Mouse (Mus musculus) forebrain, embryonic 14.5 days (tissue): ENCODE measurements around the gene Ctr9. TPM values are rescaled to one million over a fixed set of nuclear protein-coding genes. Genes with fewer than 3 reads are reported as not detected.

Experiments
- ATAC-seq: fragments of 200-750 bp; cut with Nextera tagmentation; 2 replicates; pipeline ENCODE4 v1.8.0; 2017; ENCODE audit warnings: mild to moderate bottlenecking, moderate library complexity
- DNase-seq: peaks from one replicate; pipeline ENCODE4 v3.0.0-alpha.2; 2015; ENCODE audit warnings: low spot score
- H3K27ac ChIP-seq: fragments of 300-500 bp; sonication (generic); 2 replicates; pipeline ENCODE4 v1.5.1; 2014; ENCODE audit warnings: low read depth, mild to moderate bottlenecking, control low read depth, low read length, moderate library complexity
- H3K27me3 ChIP-seq: fragments of 300-500 bp; sonication (generic); replicated peaks from 2 replicates; pipeline ENCODE4 v1.6.1; 2014; ENCODE audit warnings: low read length, control low read depth, mixed read lengths; ENCODE audit not compliant: control insufficient read depth, insufficient read depth
- H3K36me3 ChIP-seq: fragments of 300-500 bp; sonication (generic); 2 replicates; pipeline ENCODE4 v1.6.1; 2014; ENCODE audit warnings: low read length, control low read depth; ENCODE audit not compliant: control insufficient read depth, insufficient read depth
- H3K4me1 ChIP-seq: fragments of 300-500 bp; sonication (generic); 2 replicates; pipeline ENCODE4 v1.6.1; 2014; ENCODE audit warnings: antibody characterized with exemption, low read length, control low read depth; ENCODE audit not compliant: control insufficient read depth, insufficient read depth
- H3K4me2 ChIP-seq: fragments of 300-500 bp; sonication (generic); 2 replicates; pipeline ENCODE4 v1.6.1; 2014; ENCODE audit warnings: mild to moderate bottlenecking, control low read depth, low read length
- H3K4me3 ChIP-seq: fragments of 300-500 bp; sonication (generic); 2 replicates; pipeline ENCODE4 v1.5.1; 2014; ENCODE audit warnings: low read depth, low read length, control low read depth
- H3K9ac ChIP-seq: fragments of 300-500 bp; sonication (generic); 2 replicates; pipeline ENCODE4 v1.6.1; 2014; ENCODE audit warnings: mild to moderate bottlenecking, low read length, control low read depth, moderate library complexity
- H3K9me3 ChIP-seq: fragments of 300-500 bp; sonication (generic); replicated peaks from 2 replicates; pipeline ENCODE4 v1.6.1; 2016; ENCODE audit warnings: low read length, control low read depth, mixed read lengths; ENCODE audit not compliant: control insufficient read depth
- WGBS: fragments of 180-500 bp; shearing (Covaris S2); extraction: QIAGEN DNeasy Blood & Tissue Kit; methylation state at CpG from one replicate; pipeline ENCODE4 v1.1.7; 2014; 5-methylcytosine and 5-hydroxymethylcytosine counted together
- polyA plus RNA-seq: library from polyadenylated mRNA; unstranded; fragments of >200 nt; fragmentation: Nextera tagmentation; extraction: Ambion mirVana; gene quantifications from 2 replicates; pipeline ENCODE4 v1.2.1, GENCODE M21; 2014

The Ctr9 gene
- polyA plus RNA-seq, 1 experiment from 2014 or later, result 62.0 TPM

DNA sequence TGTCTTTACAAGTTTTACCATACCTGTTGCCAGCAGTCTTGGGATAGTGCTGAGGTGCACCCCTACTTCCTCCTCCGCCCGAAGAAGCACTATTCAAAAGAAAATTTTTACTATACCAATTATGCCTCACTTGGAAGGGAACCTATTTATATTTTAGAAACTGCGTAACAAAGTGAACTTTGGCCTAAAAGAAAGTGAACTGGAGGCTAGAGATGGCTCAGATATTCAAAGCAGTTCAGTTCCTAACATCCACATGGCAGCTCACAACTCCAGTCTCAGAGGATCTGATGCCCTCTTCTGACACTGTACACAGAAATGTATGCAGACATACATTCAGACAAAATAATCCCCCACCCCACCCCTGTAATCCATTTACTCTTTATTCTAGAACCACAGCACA, 52.1 kb downstream of the Ctr9 start:
- DNase-seq (no peak), ATAC-seq (no peak)
- Histone ChIP-seq H3K4me1 (peaks cover 13% of the 10 kb centered on the region), H3K27me3 (no peaks in the 10 kb centered on the region), H3K4me3 (peak overlapping the region; percentile 100), H3K36me3 (peaks cover 58% of the 10 kb centered on the region), H3K4me2 (peak overlapping the region; percentile 79), H3K27ac (no peak overlapping the region), H3K9ac (peak overlapping the region; percentile 100), H3K9me3 (no peaks in the 10 kb centered on the region)
- WGBS, result 87% methylated on average over 3 of the region's 3 CpGs

DNA sequence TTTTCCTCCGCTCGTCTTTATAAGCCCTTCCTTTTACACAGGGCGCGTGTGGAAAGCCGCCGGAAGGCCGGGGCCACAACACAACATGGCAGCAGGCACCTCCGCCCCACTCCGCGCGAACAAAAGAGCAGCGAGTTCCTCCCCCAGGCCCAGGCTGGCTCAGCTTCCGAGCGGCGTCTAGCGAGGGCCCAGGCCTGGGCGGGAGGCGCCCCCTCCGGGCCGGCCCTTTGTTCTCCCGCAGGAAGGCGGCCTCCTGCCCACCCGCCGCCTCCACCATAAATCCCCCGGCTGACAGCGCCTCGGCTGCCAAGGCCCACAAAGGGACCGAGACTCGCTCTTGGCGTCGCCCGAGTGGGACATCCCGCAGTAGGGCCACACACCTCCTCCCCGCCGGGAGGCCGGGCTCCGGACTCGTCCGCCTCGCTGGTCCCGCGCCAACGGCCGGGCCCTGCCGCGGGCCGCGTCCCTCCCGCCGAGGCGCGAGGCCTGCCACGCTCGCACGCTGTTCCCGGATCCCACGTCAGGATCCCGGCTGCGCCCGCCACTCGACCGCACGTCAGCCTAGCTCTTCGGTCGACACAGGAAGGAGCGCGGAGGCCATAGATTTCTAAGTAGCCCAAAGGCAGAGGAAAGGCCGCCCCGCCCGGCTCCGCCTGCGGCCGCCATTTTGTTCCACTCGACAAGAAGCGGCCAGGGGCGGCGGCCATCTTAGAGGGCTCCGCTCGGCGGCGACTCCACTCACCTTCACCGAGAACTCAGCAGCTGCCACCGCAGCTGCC, 53.5 kb downstream of the Ctr9 start:
- peaks cover 13% of the 10 kb centered on the region for H3K4me1 ChIP-seq
- H3K9ac ChIP-seq, result peak overlapping the region; percentile 100
- peak overlapping the region; percentile 100 for H3K4me3 ChIP-seq
- ATAC-seq, result peak; percentile 72
- peaks cover 45% of the 10 kb centered on the region for H3K36me3 ChIP-seq
- peak; percentile 92 for DNase-seq
- no peaks in the 10 kb centered on the region for H3K27me3 ChIP-seq
- peak overlapping the region; percentile 79 for H3K4me2 ChIP-seq
- WGBS, result under 1% methylated on average over 77 of the region's 83 CpGs
- H3K9me3 ChIP-seq, result no peaks in the 10 kb centered on the region
- H3K27ac ChIP-seq, result peak overlapping the region; percentile 100

DNA sequence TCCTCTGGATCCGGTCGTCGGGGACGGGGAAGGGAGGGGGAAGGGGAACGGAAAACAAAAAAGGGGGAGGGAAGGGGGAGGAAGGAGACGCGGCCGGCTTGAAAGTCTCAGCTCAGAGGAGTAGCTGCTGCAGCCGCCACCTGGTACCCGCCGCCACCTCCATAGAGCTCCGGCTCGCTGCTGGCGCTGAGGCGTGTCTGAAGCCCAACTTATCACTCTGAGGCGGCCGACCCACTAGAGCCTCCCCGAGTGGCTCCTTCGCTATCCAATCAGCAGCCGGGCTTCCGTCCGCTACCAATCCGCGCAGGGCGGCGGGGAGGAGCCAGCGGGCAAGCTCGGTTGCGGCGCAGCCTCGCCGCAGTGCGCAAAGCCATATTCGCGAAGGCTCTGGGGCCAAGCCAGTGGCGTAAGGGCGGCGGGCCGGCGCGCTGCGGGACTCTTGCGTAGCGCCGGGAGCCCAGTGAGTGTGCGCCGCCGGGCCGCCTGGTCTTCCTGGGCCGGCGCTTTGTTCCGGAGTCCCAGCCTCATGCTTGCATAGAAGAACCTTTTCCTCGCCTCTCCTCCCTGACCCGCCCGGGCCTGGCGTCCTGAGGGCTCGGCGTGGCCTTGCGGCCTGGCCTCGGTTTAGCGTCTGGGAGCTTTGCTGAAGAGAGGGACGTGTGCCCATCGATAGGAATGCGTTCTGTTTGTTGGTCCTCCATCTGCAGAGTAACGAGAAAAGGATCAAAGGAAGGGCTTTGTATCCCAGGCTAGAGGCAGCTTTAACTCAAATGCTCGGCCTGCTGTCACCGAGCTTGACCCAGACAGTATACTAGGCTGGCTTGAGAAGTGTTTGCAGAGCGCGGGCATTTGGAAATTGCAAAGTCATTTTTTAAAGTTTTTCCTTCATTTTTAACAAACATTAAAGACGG, 54.3 kb downstream of the Ctr9 start, which contains the start of gene Eif4g2:
TSS of gene Eif4g2 (minus strand) at position 209 of the 911 bp plus-strand sequence.
- H3K36me3 ChIP-seq, result peaks cover 36% of the 10 kb centered on the region
- H3K4me1 ChIP-seq, result peaks cover 13% of the 10 kb centered on the region
- WGBS, result under 1% methylated on average over 69 of the region's 70 CpGs
- peak; percentile 99 for DNase-seq
- H3K4me3 ChIP-seq, result peak within 1 kb of the TSS; percentile 100
- H3K27ac ChIP-seq, result peak within 1 kb of the TSS; percentile 100
- H3K27me3 ChIP-seq, result no peaks in the 10 kb centered on the region
- ATAC-seq, result peak; percentile 99
- H3K9me3 ChIP-seq, result no peaks in the 10 kb centered on the region
- peak within 1 kb of the TSS; percentile 79 for H3K4me2 ChIP-seq
- H3K9ac ChIP-seq, result peak within 1 kb of the TSS; percentile 100

DNA sequence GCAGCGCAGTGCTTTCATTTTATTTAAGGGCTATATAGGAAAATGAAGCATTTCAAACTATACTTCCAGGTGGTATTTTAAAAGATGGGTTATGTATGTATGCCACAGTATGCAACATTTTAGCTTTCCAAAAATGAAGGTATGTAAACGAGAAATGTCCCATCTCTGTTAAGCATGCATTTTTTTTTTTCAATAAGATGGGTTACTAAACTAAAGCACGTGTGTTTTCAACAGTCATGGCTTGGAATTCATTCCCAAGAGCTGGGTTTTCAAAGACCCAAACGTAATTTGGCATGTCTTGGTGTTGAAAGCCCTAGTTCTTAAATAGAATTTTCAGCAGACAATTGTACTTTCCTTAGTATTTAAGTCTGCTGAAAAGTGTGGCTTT, 55.0 kb downstream of the Ctr9 start:
- 10% methylated on average over 4 of the region's 4 CpGs for WGBS
- peaks cover 13% of the 10 kb centered on the region for H3K4me1 ChIP-seq
- no peaks in the 10 kb centered on the region for H3K9me3 ChIP-seq
- DNase-seq (peak; percentile 49), ATAC-seq (no peak)
- H3K27me3 ChIP-seq, result no peaks in the 10 kb centered on the region
- peak overlapping the region; percentile 70 for H3K4me2 ChIP-seq
- peaks cover 30% of the 10 kb centered on the region for H3K36me3 ChIP-seq
- H3K9ac ChIP-seq, result peak overlapping the region; percentile 85
- peak overlapping the region; percentile 100 for H3K27ac ChIP-seq
- H3K4me3 ChIP-seq, result peak overlapping the region; percentile 100

DNA sequence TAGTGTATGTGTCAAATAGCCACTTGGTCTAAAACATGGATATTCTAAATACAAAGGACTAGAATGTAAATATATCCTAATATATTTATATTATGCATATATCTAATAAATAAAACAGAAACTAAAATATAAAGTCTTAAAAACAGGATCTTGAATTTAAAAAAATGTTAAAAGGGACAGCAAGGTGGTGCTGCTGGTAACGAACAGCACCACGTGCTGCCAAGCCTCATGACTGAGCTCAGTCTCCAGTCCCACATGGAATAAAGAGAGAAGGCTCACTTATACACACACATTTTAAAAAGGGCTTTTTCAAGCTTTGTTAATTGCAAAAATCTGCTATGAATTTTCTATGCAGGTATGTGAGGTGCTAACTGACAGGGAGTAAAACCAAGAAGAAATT, 55.7 kb downstream of the Ctr9 start:
- no peak overlapping the region for H3K4me3 ChIP-seq

DNA sequence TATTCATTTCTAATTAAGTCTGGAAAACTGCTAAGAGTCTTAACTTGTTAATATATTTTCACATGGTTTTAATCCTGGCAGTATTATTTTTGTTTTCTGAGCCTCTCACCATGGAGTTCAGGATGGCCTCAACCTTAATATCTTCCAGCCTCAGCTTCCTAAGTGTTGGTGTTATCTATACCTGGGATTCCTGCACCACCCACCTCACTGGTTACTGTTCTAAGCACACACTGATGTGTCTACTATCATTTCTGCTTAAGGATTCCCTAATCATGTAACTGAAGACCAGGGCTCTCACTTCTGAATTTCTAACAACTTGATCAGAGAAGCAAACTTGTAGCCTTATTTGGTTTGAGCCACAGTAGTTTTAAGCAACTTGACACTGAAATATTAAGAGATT, 56.4 kb downstream of the Ctr9 start:
- Histone ChIP-seq H3K27me3 (no peaks in the 10 kb centered on the region), H3K4me3 (no peak overlapping the region), H3K36me3 (peaks cover 16% of the 10 kb centered on the region), H3K9me3 (no peaks in the 10 kb centered on the region), H3K4me1 (peaks cover 11% of the 10 kb centered on the region), H3K4me2 (no peak overlapping the region), H3K27ac (no peak overlapping the region), H3K9ac (no peak overlapping the region)
- DNase-seq, result no peak
- ATAC-seq, result no peak

More for the DNA sequence above, 55.7 kb downstream of the Ctr9 start:
- Histone ChIP-seq H3K9ac (no peak overlapping the region), H3K9me3 (no peaks in the 10 kb centered on the region), H3K4me2 (no peak overlapping the region), H3K4me1 (peaks cover 13% of the 10 kb centered on the region), H3K27me3 (no peaks in the 10 kb centered on the region), H3K27ac (no peak overlapping the region), H3K36me3 (peaks cover 23% of the 10 kb centered on the region)
- DNase-seq (peak; percentile 44), ATAC-seq (no peak)
- 72% methylated on average over 2 of the region's 2 CpGs for WGBS

DNA sequence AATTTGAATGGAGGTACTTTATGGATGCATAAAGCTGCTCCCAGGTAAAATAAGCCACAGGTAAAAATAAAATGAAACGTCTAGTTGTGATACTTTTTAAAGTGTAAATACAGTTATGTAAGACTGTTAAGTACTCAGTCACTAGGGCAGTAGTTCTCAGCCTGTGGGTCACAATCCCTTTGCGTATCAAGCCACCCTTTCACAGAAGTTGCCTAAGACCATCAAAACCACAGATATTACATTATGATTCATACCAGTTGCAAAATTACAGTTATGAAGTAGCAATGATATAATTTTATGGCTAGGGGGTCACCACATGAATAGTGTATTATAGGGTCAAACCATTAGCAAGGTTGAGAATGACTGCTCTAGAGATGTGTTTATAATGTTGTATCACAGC, 66.4 kb downstream of the Ctr9 start:
- H3K9me3 ChIP-seq, result no peaks in the 10 kb centered on the region
- WGBS, result 88% methylated on average over 2 of the region's 2 CpGs
- H3K4me2 ChIP-seq, result no peak overlapping the region
- H3K4me3 ChIP-seq, result no peak overlapping the region
- H3K36me3 ChIP-seq, result no peaks in the 10 kb centered on the region
- DNase-seq (no peak), ATAC-seq (no peak)
- no peaks in the 10 kb centered on the region for H3K27me3 ChIP-seq
- no peak overlapping the region for H3K27ac ChIP-seq
- no peak overlapping the region for H3K9ac ChIP-seq
- H3K4me1 ChIP-seq, result no peaks in the 10 kb centered on the region

DNA sequence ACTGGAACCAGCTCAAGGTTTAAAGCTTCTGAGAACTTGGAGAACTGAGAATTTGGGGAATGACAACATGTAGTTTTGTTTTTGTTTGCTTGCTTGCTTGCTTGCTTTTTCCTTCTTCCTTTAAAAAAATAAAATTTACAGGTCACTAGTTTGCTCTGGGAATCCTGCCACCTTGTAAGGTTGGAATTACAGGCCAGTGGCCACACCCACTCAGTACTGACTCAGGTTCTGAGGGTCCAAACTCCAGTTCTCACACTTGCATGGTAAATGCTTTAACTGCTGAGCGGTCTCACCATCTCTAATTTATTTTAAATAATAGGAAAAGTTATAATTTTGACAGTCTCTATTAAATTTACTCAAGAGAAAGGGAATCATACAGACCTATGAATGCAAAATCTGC, 69.4 kb downstream of the Ctr9 start:
- Histone ChIP-seq H3K4me1 (no peaks in the 10 kb centered on the region), H3K36me3 (no peaks in the 10 kb centered on the region), H3K4me2 (no peak overlapping the region), H3K9me3 (no peaks in the 10 kb centered on the region), H3K4me3 (no peak overlapping the region), H3K9ac (no peak overlapping the region), H3K27ac (no peak overlapping the region), H3K27me3 (no peaks in the 10 kb centered on the region)
- ATAC-seq, result no peak
- no peak for DNase-seq
- 98% methylated on average over 1 of the region's 1 CpGs for WGBS
